Mouse (Mus musculus): ENCODE measurements around the gene Lypd6b.

The Lypd6b gene

DNA sequence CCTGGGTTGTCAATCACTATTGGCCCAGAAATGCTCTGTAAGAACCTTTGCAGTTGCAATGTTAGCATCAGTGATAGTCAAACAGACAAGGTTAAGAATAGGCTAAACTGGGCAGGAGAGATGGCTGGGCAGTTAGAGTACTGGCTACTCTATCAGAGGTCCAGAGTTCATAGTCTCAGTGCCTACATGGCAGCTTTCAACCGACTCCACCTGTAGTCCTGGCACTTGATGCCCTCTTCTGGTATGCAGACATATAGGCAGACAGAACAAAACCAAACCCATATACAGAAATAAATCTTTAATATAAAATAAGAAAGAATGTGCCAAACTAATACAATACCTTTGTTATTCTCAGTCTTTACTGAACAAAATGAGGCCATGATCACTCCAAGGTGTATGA lies 83.5 kb downstream of the Lypd6b start:
- no peak for DNase-seq

DNA sequence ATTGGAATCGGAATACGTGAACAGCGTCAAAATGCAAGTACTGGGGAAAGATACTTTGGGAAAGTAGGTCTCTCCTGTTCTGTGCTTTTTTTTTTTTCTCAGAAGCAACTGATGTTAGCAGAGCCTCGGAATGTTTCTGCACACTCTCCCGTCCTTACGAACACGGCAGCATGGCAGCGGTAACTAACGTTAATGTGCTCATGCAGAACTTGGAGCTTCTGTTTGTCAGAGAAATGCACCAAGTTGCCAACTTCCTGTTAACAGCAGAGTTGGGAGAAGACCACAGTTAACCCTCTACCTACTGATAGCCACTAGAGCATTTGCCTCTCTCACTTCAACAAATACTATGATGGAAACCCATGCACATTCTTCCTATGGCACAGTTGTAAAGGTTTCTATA lies 93.0 kb downstream of the Lypd6b start:
- DNase-seq = no peak

DNA sequence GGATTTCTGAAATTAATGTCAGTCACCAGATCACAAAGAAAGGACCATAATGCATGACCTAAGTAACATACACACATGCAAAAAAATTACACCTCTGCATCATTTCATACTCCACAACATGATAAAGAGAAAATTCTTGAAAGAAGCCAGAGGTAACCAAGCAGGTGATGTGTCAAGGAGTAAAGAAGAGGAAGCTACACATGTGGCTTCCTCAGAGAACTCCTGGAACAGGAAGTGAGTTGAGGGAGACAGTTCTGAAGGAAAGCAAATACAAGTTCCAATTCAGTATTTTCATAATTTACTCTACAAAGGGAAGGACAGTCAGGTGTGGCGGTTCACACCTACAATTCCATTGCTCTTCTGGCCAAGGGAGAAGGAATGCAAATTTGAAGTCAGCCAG lies 93.5 kb downstream of the Lypd6b start:
- no peak for DNase-seq

DNA sequence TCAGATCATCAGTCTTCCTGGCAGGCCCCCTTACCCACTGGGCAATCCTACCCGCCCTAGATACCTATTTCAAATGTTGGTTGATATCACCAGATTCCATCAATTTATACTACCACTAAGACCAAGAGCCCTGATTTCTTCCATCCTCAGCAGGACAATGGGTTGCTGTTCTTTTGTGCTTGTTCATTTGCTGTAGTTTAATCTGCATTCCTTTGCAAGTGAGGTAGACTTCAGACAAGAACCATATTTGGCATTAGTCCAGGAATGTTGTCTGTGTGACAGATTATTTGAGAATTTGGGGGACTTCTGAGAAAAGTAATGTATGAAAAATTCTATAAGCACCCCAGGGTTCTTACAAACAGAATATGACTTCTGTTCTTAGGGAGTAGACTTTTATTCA lies 95.0 kb downstream of the Lypd6b start:
- no peak for DNase-seq

DNA sequence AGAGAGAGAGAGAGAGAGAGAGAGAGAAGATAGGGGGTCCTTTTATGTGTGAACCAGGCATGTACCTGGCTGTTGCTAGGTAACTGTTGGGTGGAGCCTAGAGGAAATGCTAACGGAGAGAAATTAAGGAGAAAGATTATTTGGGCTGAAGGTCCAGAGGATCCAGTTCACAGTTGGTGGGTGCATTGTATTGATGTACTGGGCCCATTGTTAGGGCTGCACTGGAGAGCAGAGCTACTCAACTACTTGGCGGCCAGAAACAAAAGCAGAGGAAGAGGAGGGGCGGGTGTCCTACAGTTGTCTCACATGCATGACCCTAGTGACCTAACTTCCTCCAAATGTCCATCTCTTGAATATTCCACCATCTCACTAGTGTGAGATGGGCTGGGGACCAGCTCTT lies 96.5 kb downstream of the Lypd6b start:
- no peak for DNase-seq

DNA sequence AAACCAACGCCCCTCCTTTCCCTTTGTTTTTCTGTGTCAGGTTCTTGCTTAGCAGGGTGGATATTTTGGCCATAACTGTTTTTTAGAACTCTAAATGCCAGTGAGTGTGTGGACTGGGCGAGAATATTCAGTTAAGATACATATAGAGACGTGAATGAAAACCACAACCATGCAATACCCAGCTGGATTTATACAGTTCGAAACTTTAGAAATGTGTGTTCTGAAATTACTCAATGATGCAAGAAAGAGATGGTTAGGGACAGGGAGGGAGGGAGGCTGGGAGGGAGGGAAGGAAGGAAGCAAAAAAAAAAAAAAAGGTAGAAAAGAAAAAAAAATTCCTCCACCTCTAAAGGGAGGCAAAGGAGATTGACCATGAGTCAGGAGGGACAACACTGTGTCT lies 98.7 kb downstream of the Lypd6b start:
- DNase-seq = no peak

DNA sequence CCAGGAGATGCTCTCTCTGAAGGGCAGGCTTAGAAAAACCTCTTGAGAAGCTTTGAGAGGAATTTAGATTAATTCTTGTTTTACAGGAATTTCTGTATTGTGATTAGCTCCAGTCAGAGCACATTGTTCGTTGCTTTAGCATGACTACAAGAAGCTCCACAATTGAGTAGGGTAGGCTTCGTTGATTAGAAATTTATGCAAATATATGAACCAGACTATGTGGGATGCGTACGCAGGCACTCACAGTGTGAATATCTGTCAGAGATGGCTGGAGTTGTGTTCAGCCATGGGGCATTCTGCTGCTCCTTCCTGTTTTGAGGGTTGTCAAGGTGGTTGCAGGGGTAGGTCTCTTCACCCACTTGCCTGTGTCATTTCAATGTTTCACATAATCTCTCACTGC lies 100.9 kb downstream of the Lypd6b start:
- no peak for DNase-seq

DNA sequence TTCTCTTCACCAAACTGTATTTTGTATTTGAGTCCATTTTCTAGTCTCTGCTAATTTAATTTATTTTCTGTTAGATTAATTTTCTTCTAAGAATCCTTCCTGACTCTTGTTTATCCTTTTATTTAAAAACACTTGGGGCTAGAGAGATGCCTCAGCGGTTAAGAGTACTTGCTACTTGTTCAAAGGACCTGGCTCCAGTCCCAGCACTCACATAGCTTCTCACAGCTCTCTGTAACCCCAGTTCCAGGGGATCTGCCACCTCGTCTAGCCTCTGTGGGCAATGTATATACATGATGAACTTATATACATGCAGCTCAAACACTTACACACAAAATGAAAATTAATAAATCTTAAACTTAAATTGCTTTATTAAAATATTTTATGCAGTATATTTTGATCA lies 103.2 kb downstream of the Lypd6b start:
- DNase-seq = no peak

DNA sequence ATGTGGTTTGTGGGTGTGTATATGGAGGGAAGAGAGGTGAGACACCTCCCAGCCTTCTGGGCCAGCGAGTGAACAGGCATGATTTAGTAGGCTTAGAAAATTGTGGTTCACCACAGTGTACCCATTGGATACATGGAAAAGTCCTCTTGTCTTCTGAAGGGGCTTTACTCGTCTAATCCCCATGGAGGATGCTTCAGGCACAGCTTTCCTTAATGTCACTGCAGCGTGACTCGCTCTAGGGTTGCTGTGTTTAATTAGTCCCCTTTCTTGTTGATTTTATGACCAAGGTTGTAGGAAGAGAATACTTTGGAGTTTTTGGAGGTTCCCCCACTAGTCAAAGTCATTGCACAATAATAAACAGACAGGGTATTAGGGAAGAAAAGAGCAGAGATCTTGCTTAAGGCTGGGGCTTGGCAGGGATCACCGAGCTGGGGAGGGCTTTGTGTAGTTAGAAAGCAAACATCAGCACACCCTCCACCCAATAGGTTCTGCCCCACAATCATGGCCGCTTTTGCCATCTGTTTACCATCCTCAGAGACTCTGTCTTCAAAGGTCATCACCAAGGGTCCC lies 122.4 kb downstream of the Lypd6b start:
- no peak for DNase-seq

DNA sequence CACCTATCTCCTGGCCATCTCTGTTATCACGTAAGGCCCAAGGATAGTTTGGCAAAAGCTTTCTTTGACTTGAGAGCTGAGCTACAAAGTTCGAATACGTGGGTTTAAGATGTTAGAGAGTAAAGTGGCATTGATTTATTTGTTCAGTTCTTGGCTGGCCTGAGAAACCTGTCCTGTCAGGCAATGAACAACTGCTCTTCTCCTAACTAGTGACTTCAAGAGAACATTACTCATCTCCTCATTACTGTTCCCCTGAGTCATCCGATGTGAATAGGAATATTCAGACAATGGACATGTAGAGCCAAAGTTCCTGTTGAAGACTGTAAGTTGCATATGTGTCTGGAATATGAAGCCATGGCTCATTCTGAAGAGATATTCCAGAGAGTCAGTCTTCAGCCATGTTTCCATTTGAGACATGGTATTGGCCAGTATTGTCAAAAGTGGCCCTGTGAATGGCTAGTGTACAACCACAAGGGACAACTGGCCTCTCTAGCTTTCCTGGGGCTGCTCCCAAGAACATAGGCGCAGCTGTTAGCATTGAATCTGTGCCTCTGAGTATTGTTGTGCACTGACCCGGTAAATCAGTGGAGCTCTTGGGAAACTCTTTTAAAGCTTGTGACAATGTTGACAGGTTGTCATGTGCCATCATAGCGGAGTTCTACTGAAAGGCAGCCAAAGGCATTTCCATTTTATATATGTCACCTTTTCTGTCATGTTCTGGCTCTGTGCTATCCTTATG lies 124.0 kb downstream of the Lypd6b start:
- no peak for DNase-seq

DNA sequence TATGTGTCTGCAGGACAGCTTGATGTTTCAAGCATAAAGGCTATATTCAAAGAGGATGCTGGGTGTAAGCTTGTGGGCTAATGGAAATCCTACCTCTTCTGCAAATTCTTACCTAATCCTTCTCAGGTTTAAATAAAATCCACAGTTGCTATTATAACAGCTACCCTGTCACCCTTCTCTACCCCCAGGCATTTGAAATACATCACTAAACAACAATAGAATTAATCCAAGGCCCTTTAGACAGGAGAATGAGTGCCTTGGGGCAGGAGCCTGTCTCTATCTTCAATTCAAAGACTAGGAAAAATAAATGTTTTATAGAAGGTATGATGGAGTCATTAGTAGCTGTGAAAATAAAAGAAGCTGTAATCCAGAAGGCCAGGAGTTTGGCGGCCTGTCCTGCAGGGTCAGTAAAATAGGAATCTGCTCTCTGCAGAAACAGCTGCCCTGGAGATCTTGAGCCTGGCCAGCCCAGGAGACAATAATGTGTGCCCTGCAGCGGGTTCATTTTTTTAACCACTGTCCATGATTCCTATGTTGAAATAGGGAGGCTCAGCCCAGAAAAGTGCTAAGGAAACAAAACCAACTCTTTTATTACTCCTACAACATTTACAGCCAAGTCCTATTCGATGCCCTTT lies 124.9 kb downstream of the Lypd6b start:
- DNase-seq = no peak

DNA sequence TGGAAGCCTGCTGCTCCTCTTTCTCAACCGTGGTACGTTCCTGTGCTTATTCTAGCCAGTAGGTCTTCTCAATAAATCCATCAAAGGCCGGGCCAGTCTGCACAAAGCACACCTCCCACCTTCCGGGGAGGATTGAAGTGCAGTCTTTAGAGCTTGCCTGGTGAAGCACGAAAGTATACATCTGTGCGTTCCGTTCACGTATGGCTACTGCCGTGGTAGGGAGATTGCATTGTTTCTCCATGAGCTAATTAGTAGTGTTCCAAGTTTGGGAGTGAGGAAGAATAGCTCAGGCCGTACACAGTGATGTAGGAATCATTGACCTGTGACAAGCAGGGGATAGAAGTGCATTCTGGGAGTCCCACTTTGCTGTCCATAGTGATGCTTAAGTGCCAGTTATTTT lies 130.0 kb downstream of the Lypd6b start:
- no peak for DNase-seq

DNA sequence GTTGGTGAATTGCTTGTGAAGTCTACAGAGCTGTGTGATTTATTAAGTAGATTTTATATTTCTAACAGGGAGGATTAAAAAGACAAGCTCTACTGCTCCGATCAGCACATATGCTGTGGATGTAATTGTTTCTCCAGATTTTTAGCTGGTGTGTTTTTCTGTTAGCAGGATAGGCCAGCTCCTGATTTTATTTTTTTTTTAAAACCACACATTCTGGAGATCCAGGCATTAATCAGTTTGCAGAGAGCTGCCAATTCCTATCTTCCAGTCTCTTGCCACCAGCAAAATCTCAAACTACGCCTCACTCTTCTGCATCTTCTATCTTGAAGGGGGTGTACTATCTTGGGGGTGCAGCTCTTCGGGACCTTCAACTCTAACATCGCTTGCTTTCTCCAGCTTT lies 130.6 kb downstream of the Lypd6b start:
- DNase-seq = no peak

DNA sequence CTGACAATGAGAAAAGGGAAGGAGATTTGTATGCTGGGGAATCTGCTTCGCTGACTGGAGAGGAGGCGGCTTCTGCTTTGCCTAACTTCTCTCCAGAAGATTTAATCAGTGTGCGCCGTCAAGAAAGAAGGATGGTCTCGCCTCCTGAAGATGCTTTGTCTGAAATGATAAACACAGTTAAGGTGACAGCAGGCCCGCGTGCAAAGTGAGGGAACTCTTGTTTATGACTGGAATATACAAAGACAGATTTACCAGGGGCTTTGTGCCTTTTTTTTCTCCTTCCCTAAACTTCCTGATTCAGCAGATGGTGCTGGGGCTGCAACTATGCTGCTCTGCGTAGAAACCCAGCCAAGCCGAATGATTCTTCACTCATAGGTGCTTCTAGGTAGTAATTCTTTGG lies 131.2 kb downstream of the Lypd6b start:
- no peak for DNase-seq

DNA sequence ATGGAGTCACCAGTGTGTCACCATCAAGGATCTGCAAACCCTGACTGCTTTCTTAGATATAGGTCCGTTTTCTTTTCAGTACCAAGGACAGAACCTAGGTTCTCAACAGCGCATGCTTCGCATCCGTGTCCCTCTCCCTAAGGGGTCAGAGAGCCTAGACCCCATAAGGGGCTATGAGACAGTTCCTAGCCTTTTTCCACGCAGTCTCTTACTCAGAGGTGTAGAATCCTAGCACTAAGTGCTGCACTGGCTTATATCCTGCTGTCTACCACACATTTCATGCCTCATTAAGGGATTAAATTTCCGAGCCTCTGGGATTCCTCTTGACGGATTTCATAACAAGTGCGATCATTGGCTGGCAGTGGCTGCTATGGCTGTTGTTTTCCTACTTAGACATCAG lies 134.5 kb downstream of the Lypd6b start:
- no peak for DNase-seq

DNA sequence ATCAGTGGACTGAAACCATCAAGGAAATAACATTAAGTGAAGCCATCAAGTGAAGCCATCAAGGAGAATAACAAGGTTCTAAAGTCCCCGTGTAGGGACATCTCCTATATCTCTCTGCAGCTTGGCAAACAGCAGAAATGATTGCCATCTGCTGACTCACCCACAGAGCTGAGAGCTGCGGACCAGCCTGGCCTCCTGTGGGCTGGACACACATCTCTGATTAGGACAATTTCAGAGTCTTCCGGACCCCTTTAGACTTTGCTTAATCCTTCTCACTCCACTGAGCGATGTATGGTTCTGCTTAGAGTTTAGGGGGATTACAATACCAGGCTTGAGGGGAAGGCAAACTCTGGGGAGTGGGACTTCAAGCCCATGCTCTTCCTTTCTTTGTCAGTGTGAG lies 135.3 kb downstream of the Lypd6b start:
- DNase-seq = no peak

DNA sequence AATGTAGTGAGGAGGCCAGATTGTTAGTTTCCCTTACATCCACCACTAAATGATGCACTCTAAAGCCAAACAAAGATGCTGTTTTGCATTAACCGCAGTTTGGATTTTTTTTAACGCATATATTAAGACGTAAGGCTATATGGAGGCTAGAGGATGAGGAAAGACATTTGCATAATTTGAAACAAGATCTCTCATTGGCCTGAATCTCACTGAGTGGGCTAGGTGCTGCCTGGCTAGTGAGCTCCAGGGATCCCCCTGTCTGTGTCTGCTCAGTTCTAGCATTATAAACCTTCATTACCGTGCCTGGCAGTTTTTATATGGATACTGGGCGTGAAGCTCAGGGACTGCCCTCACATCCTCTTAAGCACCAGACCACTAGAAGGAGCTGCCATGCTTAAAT lies 138.7 kb downstream of the Lypd6b start:
- DNase-seq = no peak

DNA sequence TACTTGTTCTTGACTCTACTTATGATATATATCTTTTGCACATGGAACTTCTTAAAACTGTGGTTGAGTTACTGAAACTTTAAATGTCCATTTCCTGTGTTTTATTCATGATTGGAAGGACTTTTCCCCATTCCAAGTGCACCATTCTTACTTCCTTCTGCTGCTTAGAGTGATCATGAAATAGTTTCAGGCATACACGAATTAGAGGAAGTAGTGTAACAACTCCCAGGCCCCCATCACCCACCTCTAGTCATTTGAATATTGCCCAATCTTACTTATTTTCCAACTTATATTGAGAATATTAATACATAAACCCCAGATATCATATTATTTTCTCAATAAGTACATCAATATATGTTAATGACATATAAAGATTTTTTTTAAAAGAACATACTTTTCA lies 139.9 kb downstream of the Lypd6b start:
- no peak for DNase-seq

DNA sequence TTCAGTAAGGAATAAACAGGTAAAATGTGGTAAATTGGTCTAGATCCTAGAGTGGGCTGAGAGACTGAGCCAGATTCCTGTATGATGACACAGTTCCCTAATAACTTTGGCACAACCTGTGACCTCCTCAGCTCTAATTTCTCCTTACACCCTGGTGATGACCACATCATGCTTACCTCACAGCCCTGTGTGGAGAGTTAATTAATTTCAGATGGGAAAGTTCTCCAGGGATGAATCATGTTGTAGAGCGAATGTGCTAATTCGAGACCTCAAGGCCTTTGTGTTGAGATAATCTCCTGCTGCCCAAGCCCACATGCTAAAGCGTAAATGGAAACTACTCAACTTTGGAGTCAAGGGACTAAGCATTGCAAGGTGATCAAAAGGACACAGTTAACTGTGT lies 142.4 kb downstream of the Lypd6b start:
- no peak for DNase-seq

DNA sequence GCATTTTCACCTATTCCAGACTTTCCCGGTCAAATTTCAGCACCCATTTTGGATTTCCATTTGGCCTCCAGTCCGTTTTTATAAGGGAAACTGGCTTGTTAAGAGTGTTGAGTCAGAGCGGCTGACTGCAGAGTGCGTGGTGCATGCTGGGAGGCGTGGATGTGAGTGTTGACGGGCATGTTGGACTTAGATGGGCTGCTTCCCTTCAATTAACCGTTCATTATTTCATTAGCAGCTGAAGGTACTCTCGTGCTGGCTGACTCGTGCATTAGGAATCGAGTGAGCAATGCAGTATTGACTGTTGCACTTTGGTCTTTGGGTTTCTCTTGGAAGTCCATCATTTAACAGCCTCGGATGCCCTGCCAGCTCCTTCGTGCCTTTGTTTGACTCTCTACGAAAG lies 150.1 kb downstream of the Lypd6b start:
- DNase-seq = no peak

DNA sequence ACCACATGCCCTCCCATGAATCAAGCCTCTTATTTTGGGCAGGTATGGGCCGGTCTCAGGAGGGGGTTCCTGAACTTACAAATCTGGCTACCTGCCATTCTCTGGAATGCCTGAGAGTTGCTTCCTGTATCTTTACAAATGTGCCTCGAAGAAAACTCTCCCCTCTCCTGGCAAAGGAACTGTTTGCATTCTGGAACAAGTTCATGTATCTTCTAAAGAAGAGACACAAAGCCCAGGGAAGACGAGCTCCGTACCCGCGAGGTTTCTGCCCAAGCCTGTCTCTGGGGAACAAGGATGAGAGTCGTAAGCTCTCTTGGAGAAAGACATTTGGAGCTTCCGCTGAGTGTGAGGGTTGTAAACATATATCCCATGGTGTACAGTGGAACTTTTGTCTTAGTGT lies 150.8 kb downstream of the Lypd6b start:
- DNase-seq = no peak

DNA sequence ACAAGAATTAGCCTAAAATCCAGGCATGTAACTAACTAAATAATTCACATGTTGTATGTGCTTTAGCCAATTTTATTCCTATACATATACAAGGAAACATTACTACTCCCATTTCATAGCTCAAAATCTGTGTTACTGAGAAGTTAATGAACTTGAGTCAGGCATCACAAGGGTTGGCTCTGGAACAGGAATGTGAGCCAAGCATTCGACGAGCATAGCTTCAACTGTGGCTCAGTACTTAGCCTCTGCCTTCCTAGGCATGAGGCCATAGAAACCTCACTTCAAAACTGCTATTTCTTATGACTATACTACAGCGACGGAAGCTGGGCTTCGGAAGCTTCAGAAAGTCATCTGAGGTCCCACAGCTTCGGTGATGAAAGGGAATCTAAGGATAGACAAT lies 152.9 kb downstream of the Lypd6b start:
- no peak for DNase-seq

DNA sequence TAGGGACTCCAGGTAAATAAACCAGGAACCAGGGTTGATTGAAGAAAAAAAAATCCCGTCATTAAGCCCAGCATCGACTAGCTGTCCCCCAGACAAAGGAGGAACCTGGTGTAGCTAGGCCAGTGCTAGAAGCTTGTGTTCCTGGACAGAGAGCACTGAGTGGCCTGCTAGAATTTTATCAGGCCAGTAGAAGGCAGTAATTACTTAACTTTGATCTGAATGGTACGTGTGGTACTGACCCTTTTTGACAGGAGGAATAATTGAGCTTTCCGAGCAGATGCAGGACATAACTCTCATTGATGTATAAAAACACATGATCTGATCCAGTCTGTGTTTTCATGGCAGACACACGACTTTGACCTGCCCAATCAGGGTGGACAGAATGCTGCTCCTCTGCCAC lies 154.6 kb downstream of the Lypd6b start:
- no peak for DNase-seq

DNA sequence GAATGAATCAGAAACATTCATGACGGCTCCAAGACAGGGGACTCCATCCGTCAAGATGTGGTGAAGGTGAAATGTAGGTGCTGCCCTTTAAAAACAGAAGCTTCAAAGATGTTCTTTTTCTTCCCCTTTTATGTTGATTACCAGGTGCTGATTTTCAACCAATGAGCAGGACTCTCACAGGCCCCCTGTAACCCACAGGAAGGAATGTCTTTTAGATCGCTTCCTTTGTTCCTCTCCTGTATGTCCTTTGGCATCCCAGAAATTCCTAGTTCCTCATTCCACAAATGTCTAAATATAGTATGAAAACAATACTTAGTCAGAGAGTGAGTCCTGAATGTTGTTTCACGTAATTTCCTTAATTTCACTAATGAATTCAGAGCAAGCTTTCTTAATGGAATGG lies 164.2 kb downstream of the Lypd6b start:
- DNase-seq = no peak
